Mouse (Mus musculus): ENCODE results near the gene Nfic.

Nfic gene

DNA sequence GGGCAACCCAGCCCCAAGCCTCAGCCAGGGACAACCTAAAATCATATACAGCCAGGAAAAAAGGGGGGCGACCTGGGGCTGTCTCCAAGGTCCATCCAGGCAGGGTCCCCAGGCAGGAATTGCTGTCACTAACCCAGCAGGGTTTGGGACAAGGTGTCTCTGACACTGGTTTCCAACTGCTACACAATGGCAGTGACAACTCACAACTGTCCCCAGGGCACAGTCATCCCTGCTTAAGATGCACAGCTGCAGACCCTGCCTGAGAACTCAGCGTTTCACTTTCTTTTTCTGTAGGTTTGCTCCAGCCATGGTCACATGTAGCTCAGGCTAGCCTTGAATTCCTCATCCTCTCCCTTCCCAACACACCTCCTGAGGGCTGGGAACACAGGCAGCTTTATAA, 26.3 kb downstream of the Nfic start:
- DNase-seq, result peak; percentile 26

DNA sequence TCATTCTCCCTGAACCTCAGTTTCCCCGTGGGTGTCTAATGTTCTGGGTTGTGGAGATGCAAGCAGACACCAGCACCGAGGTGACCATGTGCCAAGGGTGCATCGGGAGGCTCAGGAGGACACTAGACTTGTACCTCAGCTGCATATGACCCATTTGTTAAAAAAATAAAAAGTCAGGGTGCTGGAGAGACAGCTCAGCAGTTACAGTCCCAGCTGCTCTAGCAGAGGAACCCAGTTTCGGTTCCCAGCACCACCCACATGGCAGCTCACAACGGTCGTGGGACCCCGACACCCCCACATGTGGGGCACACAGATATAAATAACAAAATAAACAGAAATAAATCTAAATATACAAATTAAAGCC, 26.9 kb downstream of the Nfic start:
- DNase-seq, result peak; percentile 8

GRCm38 (mm10) chr10:81427804-81428506, 27.5 kb downstream of the Nfic start:
- peak; percentile 10 for DNase-seq

GRCm38 (mm10) chr10:81427327-81427726, 28.1 kb downstream of the Nfic start:
- no peak for DNase-seq

- DNase-seq, result peak; percentile 52
These were observed 28.5 kb downstream of the Nfic start for GRCm38 (mm10) chr10:81426897-81427296.

DNA sequence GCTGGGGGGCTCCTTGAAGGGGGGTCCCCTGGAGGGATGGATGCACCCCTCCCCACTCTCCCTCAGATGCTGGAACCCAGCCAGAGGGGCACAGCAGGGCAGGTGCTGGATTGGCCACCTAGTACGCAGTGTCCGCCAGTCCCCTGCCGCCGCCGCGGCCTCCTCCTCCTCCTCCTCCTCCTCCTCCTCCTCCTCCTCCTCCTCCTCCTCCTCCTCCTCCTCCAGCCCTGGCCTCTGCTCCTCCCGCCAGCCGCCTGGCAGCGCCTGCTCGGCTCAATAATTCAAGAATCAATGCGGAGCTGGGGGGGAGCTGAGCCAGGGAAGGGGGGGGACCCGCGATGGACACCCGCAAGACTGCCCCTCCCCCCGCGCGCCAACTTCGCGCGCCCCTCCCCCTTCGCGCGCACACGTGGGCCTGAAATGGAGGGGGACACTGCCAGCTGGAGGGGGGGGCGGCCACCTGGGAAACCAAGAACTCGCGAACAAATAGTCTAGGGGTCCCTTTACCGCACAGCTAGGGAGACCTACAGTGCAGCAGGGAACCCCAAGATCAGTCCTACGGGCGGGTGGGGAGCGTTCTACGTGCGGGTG, 29.3 kb downstream of the Nfic start:
- peak; percentile 50 for DNase-seq

DNA sequence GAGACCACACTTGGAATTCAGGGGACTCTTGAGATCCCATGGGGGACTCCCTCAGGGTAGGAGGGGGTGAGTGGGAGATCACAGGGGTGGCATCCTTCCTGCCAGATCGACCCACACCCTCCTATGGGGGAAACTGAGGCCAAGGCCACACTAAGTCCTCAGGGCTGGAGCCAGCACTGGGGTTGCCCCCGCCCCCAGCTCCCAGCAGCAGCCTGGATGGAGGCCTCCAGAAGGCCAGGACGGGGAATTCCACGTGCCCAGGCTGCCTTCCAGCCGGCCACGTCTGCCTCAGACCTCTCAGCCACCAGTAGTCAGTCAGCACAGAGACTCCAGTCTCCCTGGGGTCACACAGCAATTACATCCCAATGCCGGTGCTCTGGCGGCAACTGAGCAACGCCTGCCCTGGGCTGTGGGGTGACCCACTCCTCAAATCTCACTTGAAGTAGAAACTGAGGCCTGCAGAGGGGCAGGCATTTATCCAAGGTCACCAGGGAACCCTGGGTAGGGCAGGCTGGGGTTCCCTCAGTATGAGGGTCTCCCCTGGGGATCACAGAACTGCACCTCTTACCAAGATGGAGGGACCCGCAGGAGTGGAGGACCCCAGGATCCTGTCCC, 30.1 kb downstream of the Nfic start:
- peak; percentile 12 for DNase-seq

DNA sequence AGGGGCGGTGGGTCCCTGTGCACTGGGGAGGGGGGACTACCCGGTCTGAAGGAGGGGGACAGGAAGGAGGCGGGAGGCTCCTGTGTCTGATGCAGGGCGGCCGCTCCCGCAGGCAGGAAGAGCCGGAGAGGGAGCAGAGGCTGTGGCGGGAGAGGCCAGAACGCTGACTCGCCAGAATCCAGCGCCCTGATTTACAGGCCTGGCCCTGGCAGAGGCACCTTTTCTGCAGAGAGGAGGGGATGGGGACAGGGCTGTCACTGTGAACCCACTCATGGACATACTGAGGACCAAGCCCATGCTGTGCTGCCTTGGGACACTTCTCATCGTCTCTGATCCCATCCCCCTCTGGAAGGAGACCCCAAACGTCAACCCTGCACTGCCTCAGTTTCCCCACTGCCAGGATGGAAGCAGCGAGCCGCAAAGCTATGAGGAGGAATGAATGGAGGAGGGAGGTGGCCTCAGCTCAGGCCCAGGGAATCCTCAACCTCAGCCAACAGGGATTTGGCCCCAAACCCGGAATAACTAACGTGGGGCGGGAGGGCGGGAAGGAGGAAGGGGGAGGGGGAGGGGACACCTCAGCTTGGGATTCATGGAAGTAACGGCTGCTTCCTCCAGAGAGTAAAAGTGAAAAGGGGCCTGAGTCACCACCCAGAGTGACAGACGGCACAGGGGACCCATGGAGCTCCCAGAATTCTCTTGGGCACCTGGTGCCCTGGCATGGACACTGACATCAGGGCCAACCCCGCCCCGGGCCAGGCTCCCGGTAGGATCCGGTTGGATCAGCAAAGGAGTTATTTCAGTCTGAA, 31.0 kb downstream of the Nfic start:
- peak; percentile 16 for DNase-seq

DNA sequence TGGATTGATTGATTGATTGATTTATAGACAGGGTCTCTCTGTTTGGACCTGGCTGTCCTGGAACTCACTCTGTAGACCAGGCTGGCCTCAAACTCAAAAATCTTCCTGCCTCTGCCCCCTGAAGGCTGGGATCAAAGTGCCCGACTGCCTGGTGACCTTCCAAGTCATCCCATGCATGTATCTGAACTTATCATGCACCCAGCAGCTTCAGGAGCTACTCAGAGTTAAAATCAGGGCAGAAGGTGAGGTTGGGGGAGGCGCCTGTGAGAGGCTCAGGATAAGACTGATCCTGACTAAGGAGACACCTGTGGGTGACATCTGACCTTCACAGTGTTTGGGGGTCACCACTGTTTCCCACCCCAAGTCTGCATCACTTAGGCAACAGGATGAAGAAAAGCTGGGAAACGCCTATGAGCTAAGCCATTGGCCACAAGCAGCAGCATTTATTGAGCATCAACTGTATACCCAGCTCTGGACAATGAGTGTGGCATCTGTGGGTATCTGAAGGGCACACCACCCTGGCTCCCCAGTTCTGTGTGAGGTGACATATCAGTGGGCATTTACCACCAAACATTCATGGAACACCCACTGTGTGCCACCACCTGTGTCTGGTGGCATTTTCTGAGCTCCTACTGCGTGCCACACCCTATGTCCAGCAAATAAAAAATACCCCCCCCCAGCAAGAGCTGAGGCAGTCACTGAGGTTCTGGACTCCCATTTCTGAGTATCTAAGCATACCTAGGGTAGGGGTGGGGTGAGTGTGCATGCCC, 31.8 kb downstream of the Nfic start:
- no peak for DNase-seq

GRCm38 (mm10) chr10:81422661-81423217, 32.7 kb downstream of the Nfic start:
- no peak for DNase-seq

DNA sequence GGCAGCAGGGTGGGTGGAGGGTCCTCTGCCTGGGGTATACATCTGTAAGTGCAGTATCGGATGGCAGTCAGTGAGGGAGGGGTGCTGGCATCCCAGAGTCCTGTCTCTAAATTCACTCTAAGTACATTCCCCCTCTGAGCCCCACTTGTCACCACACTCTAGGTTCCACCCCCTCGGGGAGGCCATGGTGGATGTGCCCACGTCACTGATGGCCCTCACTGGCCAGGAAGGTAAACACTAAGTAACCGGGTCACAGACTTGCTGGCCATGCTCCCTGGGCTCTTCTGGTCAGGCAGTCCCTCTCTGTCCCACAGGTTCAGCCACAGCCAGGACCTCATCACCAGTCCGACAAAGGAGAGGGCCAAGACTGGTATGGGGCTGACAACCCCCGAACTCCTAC, 33.2 kb downstream of the Nfic start:
- DNase-seq, result peak; percentile 6

- DNase-seq, result no peak
These were observed 33.7 kb downstream of the Nfic start for GRCm38 (mm10) chr10:81421797-81422100.

GRCm38 (mm10) chr10:81421041-81421796, 34.2 kb downstream of the Nfic start:
- no peak for DNase-seq

GRCm38 (mm10) chr10:81420191-81420767, 35.2 kb downstream of the Nfic start:
- DNase-seq, result peak; percentile 4

- DNase-seq, result peak; percentile 5
These were observed 36.1 kb downstream of the Nfic start for GRCm38 (mm10) chr10:81419111-81419928.

DNA sequence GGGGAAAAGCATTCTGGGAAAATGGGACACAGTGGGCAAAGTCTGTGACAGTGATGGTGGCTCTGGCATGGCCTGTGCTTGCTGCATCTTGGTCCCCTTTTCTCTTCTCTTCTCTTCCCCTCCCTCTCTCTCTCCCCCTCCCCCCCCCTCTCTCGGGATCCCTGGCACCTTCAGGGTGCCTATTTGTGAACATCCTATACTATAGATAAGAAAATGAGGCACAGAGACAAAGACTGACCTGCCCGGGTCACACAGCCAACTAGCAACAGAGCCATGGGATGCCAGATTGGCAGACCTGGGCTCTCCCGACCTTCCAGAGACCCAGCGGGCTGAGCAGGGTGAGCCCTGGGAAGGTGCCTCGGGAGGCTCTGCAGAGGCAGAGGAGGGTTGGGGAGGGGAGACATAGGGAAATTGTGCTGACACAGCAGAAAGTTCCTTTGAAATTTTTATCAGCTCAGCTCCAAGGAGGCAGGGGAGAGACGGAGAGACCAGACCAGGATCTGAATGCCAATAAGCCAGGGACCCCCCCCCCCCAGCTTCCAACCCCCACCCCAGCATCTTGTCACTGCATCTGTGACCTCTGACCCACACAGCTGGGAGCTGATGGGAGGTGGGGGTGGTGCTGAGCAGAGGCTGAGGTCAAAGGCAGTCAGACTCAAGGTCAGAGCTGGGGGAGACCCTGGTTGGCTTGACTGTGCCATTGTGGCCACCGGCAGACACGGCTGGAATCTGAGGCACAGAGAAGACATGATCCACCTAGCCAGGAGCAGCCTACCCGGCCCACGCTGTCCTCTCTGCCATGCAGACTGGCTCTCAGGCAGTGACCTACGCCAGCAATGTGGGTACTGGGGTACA, 37.0 kb downstream of the Nfic start:
- peak; percentile 6 for DNase-seq

GRCm38 (mm10) chr10:81417227-81418215, 37.9 kb downstream of the Nfic start:
- DNase-seq, result no peak

GRCm38 (mm10) chr10:81416581-81417226, 38.7 kb downstream of the Nfic start:
- DNase-seq, result peak; percentile 62
